ENCODE assay signal across 24 mouse cellular contexts in the genomic region with DNA sequence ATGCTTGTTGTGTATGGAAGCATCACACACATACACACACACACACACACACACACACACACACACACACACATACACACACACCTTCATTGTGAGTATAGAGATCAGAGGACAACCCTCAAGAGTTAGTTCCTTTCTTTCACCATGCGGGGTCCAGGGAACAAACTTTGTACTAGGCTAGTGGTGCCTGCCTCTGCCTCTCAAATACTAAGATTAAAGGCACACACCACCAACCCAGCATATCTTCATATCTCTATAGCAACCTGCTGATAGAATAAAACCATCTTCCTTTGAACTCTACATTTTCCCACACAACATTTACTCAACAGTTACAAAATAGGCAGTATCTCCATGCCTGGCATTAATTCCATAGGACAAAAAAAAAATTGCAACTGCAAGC.
"Had no signal": no experiment of that assay in that cellular context is flagged by ENCODE, and none has a peak within 500 bp of the region (broad histone marks: within the 10 kb centered on the region; RNA-seq: fewer than 3 reads in every experiment).

No protein-coding gene starts in this region.

- H3K4me3 ChIP-seq: embryonic facial prominence, embryonic 10.5 days; embryonic facial prominence, embryonic 12.5 days; embryonic facial prominence, embryonic 13.5 days; embryonic facial prominence, embryonic 15.5 days; erythroblast, embryonic 14.5 days; forebrain, embryonic 10.5 days; forebrain, embryonic 12.5 days; forebrain, embryonic 13.5 days; forebrain, embryonic 15.5 days; gastrocnemius, adult 2 months; heart, adult 2 months had no signal

- DNase-seq: cerebellum, adult 9-10 months; cerebellum, adult 9-11 months; cerebellum, postnatal 10 days; cerebellum, postnatal 14 days; cerebellum, postnatal 25 days; cerebellum, postnatal 36 days; embryo, embryonic 11 days; forebrain, postnatal 0 days; gastrocnemius, adult 2 months; gastrocnemius, postnatal 10 days; gastrocnemius, postnatal 14 days; gastrocnemius, postnatal 25 days; gastrocnemius, postnatal 36 days; heart, adult 18-20 months; heart, adult 2 months had no signal

- H3K9me3 ChIP-seq: embryonic facial prominence, embryonic 10.5 days; embryonic facial prominence, embryonic 12.5 days; embryonic facial prominence, embryonic 13.5 days; embryonic facial prominence, embryonic 15.5 days; forebrain, embryonic 10.5 days; forebrain, embryonic 12.5 days; forebrain, embryonic 13.5 days; forebrain, embryonic 15.5 days had no signal

- H3K9ac ChIP-seq: embryonic facial prominence, embryonic 12.5 days; embryonic facial prominence, embryonic 13.5 days; embryonic facial prominence, embryonic 15.5 days; forebrain, embryonic 12.5 days; forebrain, embryonic 13.5 days; forebrain, embryonic 15.5 days; forebrain, postnatal 0 days had no signal

- H3K27me3 ChIP-seq: embryonic facial prominence, embryonic 12.5 days; embryonic facial prominence, embryonic 13.5 days; embryonic facial prominence, embryonic 15.5 days; forebrain, embryonic 12.5 days; forebrain, embryonic 13.5 days; forebrain, embryonic 15.5 days had no signal

- H3K27ac ChIP-seq: embryonic facial prominence, embryonic 10.5 days; embryonic facial prominence, embryonic 12.5 days; embryonic facial prominence, embryonic 13.5 days; embryonic facial prominence, embryonic 15.5 days; forebrain, embryonic 10.5 days; forebrain, embryonic 12.5 days; forebrain, embryonic 13.5 days; forebrain, embryonic 15.5 days; gastrocnemius, adult 2 months; heart, adult 2 months had no signal

- H3K36me3 ChIP-seq: embryonic facial prominence, embryonic 10.5 days; embryonic facial prominence, embryonic 12.5 days; embryonic facial prominence, embryonic 13.5 days; embryonic facial prominence, embryonic 15.5 days; forebrain, embryonic 10.5 days; forebrain, embryonic 12.5 days; forebrain, embryonic 15.5 days had no signal
